Mouse (Mus musculus) kidney, embryonic 16.5 days (tissue): Measurements from ENCODE around the gene Npl. TPM values are rescaled to one million over a fixed set of nuclear protein-coding genes. Genes with fewer than 3 reads are reported as not detected.
"Not testable (repeated sequence)": the region's sequence is repeated elsewhere in the genome, so short reads cannot be mapped to it uniquely, and the experiment has no call there.

Experiments used
- ATAC-seq: fragments of 200-750 bp; cut with Nextera tagmentation; 2 replicates; pipeline ENCODE4 v1.8.0; 2017; ENCODE audit warnings: moderate TSS enrichment; ENCODE audit not compliant: low FRiP score, low TSS enrichment
- H3K27ac ChIP-seq: fragments of 300-500 bp; sonication (generic); 2 replicates; pipeline ENCODE4 v1.5.1; 2014; ENCODE audit warnings: low read length
- H3K27me3 ChIP-seq: fragments of 300-500 bp; sonication (generic); 2 replicates; pipeline ENCODE4 v1.6.1; 2014; ENCODE audit warnings: low read length, control low read depth, mixed read lengths; ENCODE audit not compliant: insufficient read depth
- H3K36me3 ChIP-seq: fragments of 300-500 bp; sonication (generic); 2 replicates; pipeline ENCODE4 v1.6.1; 2014; ENCODE audit warnings: low read length, control low read depth, mixed read lengths; ENCODE audit not compliant: insufficient read depth
- H3K4me1 ChIP-seq: fragments of 300-500 bp; sonication (generic); 2 replicates; pipeline ENCODE4 v1.6.1; 2014; ENCODE audit warnings: low read length, control low read depth, mixed read lengths; ENCODE audit not compliant: insufficient read depth
- H3K4me2 ChIP-seq: fragments of 300-500 bp; sonication (generic); replicated peaks from 2 replicates; pipeline ENCODE4 v1.6.1; 2014; ENCODE audit warnings: low read depth, low read length
- H3K4me3 ChIP-seq: fragments of 300-500 bp; sonication (generic); 2 replicates; pipeline ENCODE4 v1.5.1; 2014; ENCODE audit warnings: mild to moderate bottlenecking, low read length
- H3K9ac ChIP-seq: fragments of 300-500 bp; sonication (generic); replicated peaks from 2 replicates; pipeline ENCODE4 v1.6.1; 2014; ENCODE audit warnings: low read length
- H3K9me3 ChIP-seq: fragments of 300-500 bp; sonication (generic); 2 replicates; pipeline ENCODE4 v1.6.1; 2016; ENCODE audit warnings: low read length, control low read depth
- WGBS: fragments of 180-500 bp; shearing (Covaris S2); extraction: QIAGEN DNeasy Blood & Tissue Kit; methylation state at CpG from one replicate; pipeline ENCODE4 v1.1.7; 2014; 5-methylcytosine and 5-hydroxymethylcytosine counted together
- polyA plus RNA-seq: library from polyadenylated mRNA; unstranded; fragments of >200 nt; fragmentation: Nextera tagmentation; extraction: Ambion mirVana; gene quantifications from 2 replicates; pipeline ENCODE4 v1.2.1, GENCODE M21; 2015

Npl gene
- polyA plus RNA-seq, 1 experiment from 2014 or later: 25.2 TPM

GRCm38 (mm10) chr1:153531677-153532233 lies 18.1 kb downstream of the Npl start:
- H3K36me3 ChIP-seq: no peaks in the 10 kb centered on the region
- ATAC-seq: no peak; the same call in 1 of the 2 replicates

DNA sequence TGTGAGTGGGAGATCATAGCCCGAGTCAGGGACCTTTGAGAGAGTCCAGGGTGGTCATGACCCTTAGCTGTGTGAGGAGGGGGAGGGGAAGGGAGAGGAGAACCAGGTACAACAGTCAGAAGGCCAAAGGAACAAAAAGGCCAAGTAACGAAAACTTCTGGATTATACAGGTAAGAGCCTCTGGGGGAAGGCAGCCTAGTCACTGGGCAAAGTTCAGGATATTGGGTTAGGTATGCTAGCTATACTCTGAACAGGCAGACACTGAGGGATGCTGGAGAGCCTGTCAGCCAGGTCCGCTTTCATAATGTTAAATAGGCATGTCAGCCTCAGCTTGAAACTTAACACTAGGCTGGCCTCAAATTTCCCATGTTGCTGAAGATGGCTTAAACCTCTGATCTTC lies 27.7 kb downstream of the Npl start:
- H3K27me3 ChIP-seq: no peaks in the 10 kb centered on the region
- H3K27ac ChIP-seq: 0 out of 2 replicates have a peak overlapping the region, but pooled peaks have one; percentile 38
- H3K9me3 ChIP-seq: no peaks in the 10 kb centered on the region
- WGBS: 27% methylated on average over 3 of the region's 3 CpGs
- H3K4me1 ChIP-seq: peaks cover 16% of the 10 kb centered on the region
- H3K4me2 ChIP-seq: no peak overlapping the region
- no peak overlapping the region for H3K9ac ChIP-seq
- no peaks in the 10 kb centered on the region for H3K36me3 ChIP-seq
- H3K4me3 ChIP-seq: no peak overlapping the region
- ATAC-seq: no peak

More at GRCm38 (mm10) chr1:153531677-153532233, 18.1 kb downstream of the Npl start:
- 0 out of 2 replicates have a peak overlapping the region, but pooled peaks have one; percentile 15 for H3K27ac ChIP-seq
- peak overlapping the region; percentile 43 for H3K4me2 ChIP-seq
- 34% methylated on average over 9 of the region's 9 CpGs for WGBS
- H3K9ac ChIP-seq: peak overlapping the region; percentile 50
- peaks cover 13% of the 10 kb centered on the region for H3K4me1 ChIP-seq
- no peaks in the 10 kb centered on the region for H3K27me3 ChIP-seq
- H3K9me3 ChIP-seq: no peaks in the 10 kb centered on the region
- no peak overlapping the region for H3K4me3 ChIP-seq

DNA sequence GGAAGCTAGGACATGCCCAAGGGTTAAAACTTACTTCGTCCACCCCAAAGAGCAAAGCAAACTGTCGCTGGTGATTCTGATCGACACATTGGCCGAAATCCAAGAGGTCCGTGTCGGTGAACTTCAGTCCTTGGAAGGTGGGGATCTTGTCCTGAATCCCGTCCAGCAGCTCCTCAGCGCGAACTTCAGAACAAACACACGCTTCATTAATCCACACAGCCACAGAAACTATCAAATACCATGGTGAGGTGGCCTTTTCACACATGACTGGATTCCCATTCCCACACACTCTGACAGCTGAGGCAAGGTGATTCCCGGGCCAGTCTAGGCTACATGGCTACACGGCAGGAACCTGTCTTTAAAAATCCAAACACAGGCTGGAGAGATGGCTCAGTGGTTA lies 34.5 kb downstream of the Npl start:
- Histone ChIP-seq H3K9me3 (no peaks in the 10 kb centered on the region), H3K36me3 (no peaks in the 10 kb centered on the region), H3K27ac (no peak overlapping the region), H3K27me3 (no peaks in the 10 kb centered on the region), H3K4me2 (no peak overlapping the region), H3K4me1 (0 out of 2 replicates have a peak, but pooled peaks cover 6% of the 10 kb centered on the region), H3K4me3 (no peak overlapping the region), H3K9ac (no peak overlapping the region)
- 21% methylated on average over 12 of the region's 12 CpGs for WGBS
- peak; percentile 89 for ATAC-seq

DNA sequence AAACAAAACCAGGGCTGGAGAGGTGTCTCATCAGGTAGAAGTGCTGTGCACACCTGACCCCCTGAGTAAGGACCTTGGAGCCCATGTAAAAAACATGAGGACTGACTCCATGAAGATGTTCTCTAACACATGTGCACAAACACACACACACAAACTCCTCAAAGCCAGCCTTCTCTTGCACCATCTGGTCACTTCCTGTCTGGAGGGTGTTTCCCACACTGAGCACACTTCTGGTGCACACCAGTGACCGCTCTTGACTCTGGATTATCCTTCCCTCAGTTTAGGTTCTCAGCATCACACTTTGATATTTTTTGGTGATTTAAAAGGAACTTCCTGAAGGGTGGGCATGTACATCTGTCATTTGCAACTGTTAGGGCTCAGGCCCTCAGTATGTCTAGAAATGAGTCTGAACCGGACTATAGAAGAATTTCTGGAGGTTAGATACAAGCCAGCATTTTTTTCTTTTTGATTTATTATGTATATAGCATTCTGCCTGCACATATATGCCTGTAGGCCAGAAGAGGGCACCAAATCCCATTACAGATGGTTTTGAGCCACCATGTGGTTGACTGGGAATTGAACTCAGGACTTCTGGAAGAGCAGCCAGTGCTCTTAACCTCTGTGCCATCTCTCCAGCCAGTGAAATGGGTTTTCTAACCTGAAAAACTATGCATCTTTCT lies 39.4 kb downstream of the Npl start:
- 73% methylated on average over 2 of the region's 2 CpGs for WGBS
- no peaks in the 10 kb centered on the region for H3K27me3 ChIP-seq
- no peak overlapping the region for H3K9ac ChIP-seq
- no peaks in the 10 kb centered on the region for H3K4me1 ChIP-seq
- H3K9me3 ChIP-seq: no peaks in the 10 kb centered on the region
- no peaks in the 10 kb centered on the region for H3K36me3 ChIP-seq
- H3K27ac ChIP-seq: no peak overlapping the region
- no peak overlapping the region for H3K4me2 ChIP-seq
- no peak for ATAC-seq
- no peak overlapping the region for H3K4me3 ChIP-seq

DNA sequence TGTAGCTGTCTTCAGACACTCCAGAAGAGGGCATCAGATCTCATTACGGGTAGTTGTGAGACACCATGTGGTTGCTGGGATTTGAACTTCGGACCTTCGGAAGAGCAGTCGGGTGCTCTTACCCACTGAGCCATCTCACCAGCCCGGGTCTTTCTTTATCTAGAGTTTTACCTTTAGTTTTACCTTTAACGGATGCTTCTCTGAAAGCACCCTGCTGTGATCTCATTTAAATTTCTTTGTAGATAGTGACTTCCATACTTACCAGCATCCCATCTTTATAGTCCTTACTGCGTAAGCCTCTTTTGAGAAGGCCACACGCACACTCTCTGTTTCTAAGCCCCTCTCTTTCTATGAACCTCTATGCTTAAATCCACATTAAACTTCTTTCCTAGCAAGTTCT lies 40.3 kb downstream of the Npl start:
- not testable (repeated sequence) for H3K36me3 ChIP-seq, H3K4me2 ChIP-seq, H3K9me3 ChIP-seq, H3K4me3 ChIP-seq, H3K27me3 ChIP-seq, H3K9ac ChIP-seq, H3K4me1 ChIP-seq, ATAC-seq, H3K27ac ChIP-seq
- 68% methylated on average over 8 of the region's 8 CpGs for WGBS

DNA sequence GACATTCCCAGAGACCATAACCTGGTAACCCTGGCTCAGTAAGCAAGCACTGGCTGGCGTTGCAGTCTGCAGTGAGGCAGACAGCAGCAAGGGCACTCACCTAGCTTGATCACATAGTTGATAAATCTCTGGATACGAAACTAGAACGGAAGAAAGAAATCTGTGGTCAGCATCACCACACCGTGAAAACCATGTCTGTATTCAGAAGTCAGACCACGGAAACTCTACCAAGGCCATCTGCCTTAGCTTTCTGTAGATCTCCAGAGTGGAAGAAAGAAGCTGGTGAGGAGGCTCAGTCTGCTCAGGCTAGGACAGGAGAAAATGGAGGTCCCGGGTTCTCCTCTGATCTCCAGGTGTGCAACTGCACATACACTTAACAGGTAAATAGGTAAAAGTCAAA lies 40.8 kb downstream of the Npl start:
- no peaks in the 10 kb centered on the region for H3K27me3 ChIP-seq
- H3K27ac ChIP-seq: no peak overlapping the region
- no peak for ATAC-seq
- 79% methylated on average over 6 of the region's 6 CpGs for WGBS
- no peak overlapping the region for H3K4me2 ChIP-seq
- no peak overlapping the region for H3K4me3 ChIP-seq
- no peaks in the 10 kb centered on the region for H3K9me3 ChIP-seq
- H3K9ac ChIP-seq: no peak overlapping the region
- H3K4me1 ChIP-seq: no peaks in the 10 kb centered on the region
- no peaks in the 10 kb centered on the region for H3K36me3 ChIP-seq

DNA sequence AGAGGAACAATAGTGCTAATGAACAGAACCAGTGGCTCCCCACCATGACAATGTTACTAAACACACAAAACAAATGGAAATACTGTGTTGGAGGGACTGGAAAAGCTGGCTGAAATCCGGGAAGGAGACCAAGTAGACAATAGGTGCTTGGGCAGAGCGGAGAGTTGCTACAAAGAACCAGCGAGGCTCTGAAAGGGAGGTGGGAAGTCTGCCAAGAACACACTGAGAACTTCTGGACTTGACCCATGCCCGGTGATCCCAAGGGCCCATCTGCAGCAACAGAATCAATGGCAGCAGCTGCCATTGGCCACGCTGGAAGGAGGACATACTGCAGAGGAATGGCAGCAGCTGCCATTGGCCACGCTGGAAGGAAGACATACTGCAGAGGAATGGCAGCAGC lies 43.6 kb downstream of the Npl start:
- H3K27ac ChIP-seq: no peak overlapping the region
- WGBS: 80% methylated on average over 5 of the region's 6 CpGs
- H3K27me3 ChIP-seq: no peaks in the 10 kb centered on the region
- no peaks in the 10 kb centered on the region for H3K36me3 ChIP-seq
- no peaks in the 10 kb centered on the region for H3K4me1 ChIP-seq
- H3K9me3 ChIP-seq: no peaks in the 10 kb centered on the region
- ATAC-seq: no peak
- no peak overlapping the region for H3K9ac ChIP-seq
- no peak overlapping the region for H3K4me3 ChIP-seq
- H3K4me2 ChIP-seq: no peak overlapping the region

GRCm38 (mm10) chr1:153501644-153502321 lies 48.1 kb downstream of the Npl start:
- 48% methylated on average over 5 of the region's 5 CpGs for WGBS
- ATAC-seq: peak; percentile 89
- no peaks in the 10 kb centered on the region for H3K4me1 ChIP-seq
- no peaks in the 10 kb centered on the region for H3K36me3 ChIP-seq
- no peaks in the 10 kb centered on the region for H3K27me3 ChIP-seq
- H3K9ac ChIP-seq: 0 out of 2 replicates have a peak overlapping the region, but pooled peaks have one; percentile 11
- no peaks in the 10 kb centered on the region for H3K9me3 ChIP-seq
- H3K4me3 ChIP-seq: no peak overlapping the region
- peak overlapping the region; percentile 71 for H3K27ac ChIP-seq
- H3K4me2 ChIP-seq: no peak overlapping the region

GRCm38 (mm10) chr1:153500030-153500429 lies 49.8 kb downstream of the Npl start:
- no peaks in the 10 kb centered on the region for H3K9me3 ChIP-seq
- WGBS: 83% methylated on average over 9 of the region's 9 CpGs
- no peak overlapping the region for H3K9ac ChIP-seq
- H3K36me3 ChIP-seq: no peaks in the 10 kb centered on the region
- H3K27me3 ChIP-seq: no peaks in the 10 kb centered on the region
- no peak for ATAC-seq
- H3K27ac ChIP-seq: no peak overlapping the region
- H3K4me3 ChIP-seq: no peak overlapping the region
- no peak overlapping the region for H3K4me2 ChIP-seq
- H3K4me1 ChIP-seq: no peaks in the 10 kb centered on the region

GRCm38 (mm10) chr1:153496030-153496429 lies 53.8 kb downstream of the Npl start:
- WGBS: 65% methylated on average over 3 of the region's 3 CpGs
- Histone ChIP-seq H3K27ac (peak overlapping the region; percentile 70), H3K36me3 (no peaks in the 10 kb centered on the region), H3K4me2 (no peak overlapping the region), H3K4me1 (no peaks in the 10 kb centered on the region), H3K9ac (no peak overlapping the region), H3K27me3 (no peaks in the 10 kb centered on the region), H3K9me3 (no peaks in the 10 kb centered on the region), H3K4me3 (no peak overlapping the region)
- ATAC-seq: peak; percentile 80
